Mouse (Mus musculus): ENCODE measurements around the gene Epha7. TPM values are rescaled to one million over a fixed set of nuclear protein-coding genes. Genes with fewer than 3 reads are reported as not detected.

The Epha7 gene
- 0.09 TPM for polyA plus RNA-seq (2017; shearing (Covaris generic))

GRCm38 (mm10) chr4:28812691-28813289 is at the start of gene Epha7:
Gene Epha7, plus strand, starts transcription at chr4:28813131.

